Mouse (Mus musculus) heart, postnatal 25 days (tissue): Measurements from ENCODE around the gene Becn1. TPM values are rescaled to one million over a fixed set of nuclear protein-coding genes. Genes with fewer than 3 reads are reported as not detected.
A peak's percentile ranks its signal among the peaks of the same experiment; 100 is the strongest.

Experiments used
- DNase-seq: peaks from one replicate; pipeline ENCODE4 v3.0.0; 2022; ENCODE audit warnings: low spot score
- intact Hi-C: fragments of 180-260 bp; cut with DNase I; formaldehyde crosslinking; loops from one replicate; pipeline ENCODE4 v1.15.1; 2025
- total RNA-seq, 2 experiments: library from RNA; stranded (reverse); gene quantifications; 2 replicates each; pipeline ENCODE4 v1.2.3; 2021

The Becn1 gene
- total RNA-seq, 2 experiments from 2014 or later = 92.8 to 102 TPM

DNA sequence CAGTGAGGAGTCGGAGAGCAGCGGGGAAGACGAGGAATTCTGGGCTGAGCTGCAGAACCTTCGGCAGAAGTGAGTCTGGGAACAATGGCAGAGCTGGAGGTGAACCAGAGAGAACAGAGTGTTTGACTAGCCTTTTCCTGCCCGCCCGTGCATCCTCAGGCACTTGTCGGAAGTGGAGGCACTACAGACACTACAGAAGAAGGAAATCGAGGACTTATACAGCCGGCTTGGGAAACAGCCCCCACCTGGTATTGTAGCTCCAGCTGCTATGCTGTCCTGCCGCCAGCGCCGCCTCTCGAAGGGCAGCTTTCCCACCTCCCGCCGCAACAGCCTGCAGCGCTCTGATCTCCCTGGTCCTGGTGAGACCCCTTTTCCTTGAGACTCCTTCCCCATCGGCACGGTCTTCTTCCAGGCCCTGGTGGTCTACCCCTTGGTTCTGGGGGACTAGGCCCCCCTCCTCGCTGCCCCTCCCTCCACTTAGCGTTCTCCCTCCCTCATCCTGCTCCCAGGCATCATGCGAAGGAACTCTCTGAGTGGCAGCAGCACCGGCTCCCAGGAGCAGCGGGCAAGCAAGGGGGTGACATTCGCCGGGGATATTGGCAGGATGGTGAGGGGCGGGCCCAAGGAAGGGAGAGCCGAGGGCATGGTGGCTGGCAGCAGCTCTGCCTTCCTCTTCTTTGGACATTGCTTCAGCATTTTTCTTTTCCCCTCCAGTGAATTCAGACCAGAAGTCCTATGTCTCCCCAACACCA is 25.6 kb downstream of the Becn1 start:
- intact Hi-C loops = no loop called here
- no peak for DNase-seq

DNA sequence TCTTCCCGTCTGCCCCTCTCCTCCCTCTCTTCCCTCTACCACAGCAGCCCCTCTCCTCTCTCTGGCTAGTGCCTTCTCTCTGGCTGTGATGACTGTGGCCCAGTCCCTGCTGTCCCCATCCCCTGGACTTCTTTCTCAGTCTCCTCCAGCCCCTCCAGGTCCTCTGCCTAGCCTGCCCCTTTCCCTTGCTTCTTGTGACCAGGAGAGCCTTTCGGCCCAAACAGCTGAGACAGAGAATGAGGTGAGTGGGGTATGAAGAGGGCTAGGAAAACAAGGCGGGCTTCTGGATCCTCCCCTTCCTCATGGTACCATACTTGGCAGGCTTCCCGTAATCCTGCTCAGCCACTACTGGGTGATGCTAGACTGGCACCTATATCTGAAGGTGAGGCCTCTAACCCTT is 26.8 kb downstream of the Becn1 start:
- intact Hi-C loops = no loop called here
- no peak for DNase-seq

DNA sequence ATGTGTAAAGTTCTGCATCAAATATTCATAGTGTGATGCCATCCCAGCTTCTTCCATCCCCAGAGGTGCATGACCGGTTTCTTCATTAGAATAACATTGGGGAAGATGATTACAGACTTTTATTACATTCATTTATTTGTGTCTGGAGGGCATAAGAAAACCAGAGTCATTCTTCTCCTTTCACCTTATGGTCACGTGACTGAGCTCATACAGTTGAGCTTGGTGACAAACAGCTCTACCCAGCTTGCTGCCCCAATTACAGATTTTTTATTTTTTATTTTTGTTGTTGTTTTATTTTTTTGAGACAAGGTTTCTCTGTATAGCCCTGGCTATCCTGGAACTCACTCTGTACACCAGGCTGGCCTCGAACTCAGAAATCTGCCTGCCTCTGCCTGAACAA is 29.6 kb downstream of the Becn1 start:
- DNase-seq = no peak
- intact Hi-C loops = no loop called here

DNA sequence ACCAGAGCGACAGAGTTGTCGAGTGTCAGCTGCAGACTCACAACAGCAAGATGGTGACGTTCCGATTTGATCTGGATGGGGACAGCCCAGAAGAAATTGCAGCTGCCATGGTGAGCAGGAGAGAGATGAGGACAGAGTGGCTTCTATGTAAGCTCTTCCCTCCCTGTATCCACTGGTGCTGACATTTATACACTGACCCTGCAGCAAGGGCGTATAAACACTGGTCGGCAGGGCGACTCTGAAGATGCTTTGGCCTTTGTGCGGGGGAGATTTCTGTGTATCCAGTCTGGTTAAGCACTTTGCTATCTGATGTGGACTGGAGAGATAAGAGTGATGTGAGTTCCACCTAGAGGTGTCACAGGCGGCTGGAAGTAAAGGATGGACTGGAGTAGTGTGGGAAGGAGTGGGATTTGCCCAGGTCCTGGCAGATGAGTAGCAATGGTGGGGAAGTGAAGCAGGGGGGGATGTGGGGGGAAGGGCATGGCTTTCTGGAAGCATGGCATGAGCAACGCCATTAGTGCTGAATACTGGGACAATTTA is 32.4 kb downstream of the Becn1 start:
- intact Hi-C loops = no loop called here
- DNase-seq = no peak

DNA sequence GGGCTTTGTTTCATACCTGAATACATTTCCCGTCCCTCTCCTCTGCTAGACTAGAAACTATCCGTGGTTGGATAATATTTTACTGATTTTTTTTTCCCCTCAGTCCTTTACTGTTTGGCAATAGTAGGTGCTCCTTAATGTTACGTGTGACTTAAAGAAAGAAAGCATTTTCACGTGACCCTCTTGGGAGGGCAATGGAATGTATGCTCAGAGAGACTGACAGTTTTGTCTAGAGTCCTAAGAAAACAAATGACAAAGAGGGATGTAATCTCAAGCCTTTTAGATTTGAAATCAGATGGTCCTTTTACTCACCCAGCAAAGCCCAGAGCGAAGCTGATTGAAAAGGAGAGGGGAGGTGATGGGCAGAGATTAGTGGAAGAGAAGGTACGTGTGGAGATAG is 36.2 kb downstream of the Becn1 start:
- intact Hi-C loops = no loop called here
- DNase-seq = no peak

DNA sequence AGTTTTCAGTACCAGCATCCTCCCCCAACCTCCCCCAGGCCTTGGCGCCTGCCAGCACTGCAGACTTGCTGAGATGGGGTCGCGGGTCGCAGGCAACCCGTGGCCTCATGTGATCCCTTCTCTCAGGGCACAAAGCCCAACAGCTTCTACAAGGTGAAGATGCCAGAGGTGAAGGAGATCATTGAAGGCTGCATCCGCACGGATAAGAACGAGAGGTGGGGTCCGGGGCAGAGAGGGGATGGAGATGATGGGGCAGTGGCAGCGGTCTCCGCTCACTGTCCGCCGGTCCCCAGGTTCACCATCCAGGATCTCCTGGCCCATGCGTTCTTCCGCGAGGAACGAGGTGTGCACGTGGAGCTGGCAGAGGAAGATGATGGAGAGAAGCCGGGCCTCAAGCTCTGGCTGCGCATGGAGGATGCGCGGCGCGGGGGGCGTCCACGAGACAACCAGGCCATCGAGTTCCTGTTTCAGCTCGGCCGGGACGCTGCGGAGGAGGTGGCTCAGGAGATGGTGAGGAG is 37.1 kb downstream of the Becn1 start:
- intact Hi-C loops = no loop called here

DNA sequence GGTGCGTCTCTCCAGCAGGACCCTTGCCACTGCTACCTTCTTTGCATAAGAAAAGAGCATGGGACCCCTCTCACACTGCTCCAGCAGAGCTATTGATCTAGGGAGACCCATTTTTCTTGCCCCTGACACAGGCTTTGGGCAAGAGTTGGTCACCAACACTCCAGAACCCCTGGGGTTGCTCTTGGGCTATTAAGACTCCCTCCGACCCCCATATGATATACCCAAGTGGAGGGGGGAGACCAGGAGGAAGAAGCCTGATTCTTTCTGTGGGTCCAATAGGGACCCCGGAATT is 38.2 kb downstream of the Becn1 start:
- no peak for DNase-seq
- intact Hi-C loops = no loop called here

More for the DNA sequence above, 37.1 kb downstream of the Becn1 start:
- no peak for DNase-seq

DNA sequence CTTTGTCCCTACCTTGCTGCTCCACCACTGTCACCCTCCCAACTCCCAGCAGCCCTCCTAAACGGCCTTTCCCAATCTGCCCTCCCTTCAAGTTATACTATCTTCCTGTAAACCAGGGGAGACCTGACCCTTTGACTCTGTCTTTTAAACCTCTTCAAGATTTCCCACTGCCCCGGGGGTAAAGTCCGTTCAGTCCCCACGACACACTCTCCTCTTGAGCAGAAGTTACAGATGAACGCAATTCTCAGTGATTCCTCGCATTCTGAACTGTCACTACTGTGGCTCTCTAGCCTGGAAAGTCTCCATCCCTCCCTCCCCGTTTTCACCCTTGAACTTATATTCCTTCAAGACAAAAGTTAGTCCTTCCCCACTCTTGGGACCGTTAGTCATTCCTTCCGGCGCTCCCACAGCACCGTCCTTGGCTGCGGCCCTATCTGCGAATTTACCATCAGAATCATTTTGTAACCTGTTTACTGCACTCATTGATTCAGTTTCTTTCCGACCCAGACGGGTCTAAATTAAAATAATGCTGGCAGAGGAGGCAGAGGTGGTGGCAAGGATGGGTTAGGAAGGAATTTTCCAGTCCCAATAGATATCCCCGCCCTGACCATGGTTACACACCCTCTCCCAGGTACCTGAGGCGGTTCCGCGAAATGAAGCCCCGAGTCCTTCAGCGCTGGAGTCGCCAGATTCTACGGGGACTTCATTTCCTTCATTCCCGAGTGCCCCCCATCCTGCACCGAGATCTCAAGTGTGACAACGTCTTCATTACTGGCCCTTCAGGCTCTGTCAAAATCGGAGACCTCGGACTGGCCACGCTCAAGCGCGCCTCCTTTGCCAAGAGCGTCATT is 38.7 kb downstream of the Becn1 start:
- intact Hi-C loops = no loop called here

DNA sequence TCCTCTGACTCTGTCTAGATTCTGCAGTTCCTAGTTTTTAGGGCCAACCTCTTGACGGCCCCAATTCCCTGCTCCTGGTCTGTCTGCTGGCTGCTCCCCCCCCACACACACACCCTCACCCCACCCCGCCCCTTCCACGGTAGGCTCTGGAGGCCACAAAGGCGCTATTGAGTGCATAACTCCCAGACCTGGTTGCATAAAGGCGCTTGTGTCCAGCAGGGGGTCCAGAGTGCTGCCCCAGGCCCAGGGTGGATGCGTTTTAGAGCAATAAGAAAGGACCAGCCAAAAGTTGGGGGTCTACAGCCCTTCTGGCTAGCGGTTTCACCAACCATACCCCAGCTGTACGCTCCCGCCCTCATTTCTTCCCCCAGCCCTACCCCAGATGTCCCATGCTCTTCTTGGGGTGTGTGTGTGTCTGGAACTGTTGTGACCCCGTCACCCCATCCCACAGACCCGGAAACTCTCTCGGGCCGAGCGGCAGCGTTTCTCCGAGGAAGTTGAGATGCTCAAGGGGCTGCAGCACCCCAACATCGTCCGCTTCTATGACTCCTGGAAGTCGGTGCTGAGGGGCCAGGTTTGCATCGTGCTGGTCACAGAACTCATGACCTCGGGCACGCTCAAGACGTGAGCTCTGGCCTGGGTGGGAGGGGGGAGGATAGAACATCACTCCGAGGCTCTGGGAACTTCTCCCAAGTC is 39.7 kb downstream of the Becn1 start:
- DNase-seq = no peak
- intact Hi-C loops = no loop called here

More for the DNA sequence above, 38.7 kb downstream of the Becn1 start:
- DNase-seq = no peak

DNA sequence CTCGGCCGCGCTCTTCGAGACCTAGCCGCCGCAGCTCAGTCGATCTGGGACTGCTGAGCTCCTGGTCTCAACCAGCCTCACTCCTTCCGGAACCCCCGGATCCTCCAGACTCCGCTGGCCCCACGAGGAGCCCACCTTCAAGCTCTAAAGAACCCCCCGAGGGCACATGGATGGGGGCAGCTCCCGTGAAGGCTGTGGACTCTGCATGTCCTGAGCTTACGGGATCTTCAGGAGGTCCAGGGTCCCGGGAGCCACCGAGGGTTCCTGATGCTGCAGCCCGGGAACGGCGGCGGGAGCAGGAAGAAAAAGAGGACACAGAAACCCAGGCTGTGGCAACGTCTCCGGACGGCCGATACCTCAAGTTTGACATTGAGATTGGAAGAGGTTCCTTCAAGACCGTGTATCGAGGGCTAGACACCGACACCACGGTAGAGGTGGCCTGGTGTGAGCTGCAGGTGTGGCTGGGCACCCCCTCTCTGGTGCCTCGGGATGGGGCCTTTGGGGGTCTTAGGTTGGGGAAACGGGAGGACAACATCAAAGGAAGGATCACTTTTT is 41.2 kb downstream of the Becn1 start:
- DNase-seq = no peak
- intact Hi-C loops = loop anchor here (2.0 kb wide), 1 partner anchor 18 kb away; the partner anchor contains the start of genes Cntd1 and Coa3

DNA sequence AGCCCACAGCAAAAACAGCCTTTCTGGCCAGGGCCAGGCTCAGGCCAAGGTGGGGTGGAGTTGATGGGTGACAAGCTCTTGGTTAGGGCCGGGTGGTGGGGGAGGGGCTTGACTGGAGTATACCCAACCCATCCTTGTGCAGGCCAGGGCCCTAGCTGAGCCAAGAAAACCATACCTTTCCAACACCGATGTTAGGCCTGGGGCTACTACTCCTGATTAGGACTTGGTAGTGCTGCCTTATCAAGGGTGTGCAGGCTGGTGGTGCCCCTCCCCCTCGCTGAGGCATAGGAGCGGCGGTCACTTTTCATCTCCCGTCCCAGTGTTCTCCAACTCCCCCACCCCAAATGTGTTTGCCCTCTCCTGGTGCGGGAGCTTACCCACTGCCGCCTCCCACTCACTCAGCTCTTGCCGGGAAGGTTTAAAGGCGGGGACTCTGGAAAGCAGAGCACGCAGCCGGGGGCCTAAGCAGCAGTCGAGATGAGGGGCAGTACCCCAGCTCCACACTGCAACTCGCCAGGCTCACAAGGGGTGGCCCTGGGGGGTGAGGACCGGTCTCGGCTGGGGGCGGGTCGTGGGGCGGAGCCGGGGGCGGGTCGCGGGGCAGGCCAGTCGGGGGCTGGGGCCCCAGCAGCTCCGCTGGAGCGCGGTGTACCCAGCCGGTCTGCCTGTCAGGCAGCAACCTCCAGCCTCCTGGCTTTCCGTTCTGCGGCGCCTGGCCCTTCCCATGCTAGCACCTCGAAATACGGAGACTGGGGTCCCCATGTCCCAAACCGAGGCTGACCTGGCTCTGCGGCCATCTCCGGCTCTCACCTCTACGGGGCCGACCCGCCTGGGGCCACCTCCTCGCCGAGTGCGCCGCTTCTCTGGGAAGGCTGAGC is 41.9 kb downstream of the Becn1 start, which contains the start of gene Wnk4:
Gene Wnk4 (plus strand): TSS at position 620 of the 878 bp plus-strand sequence.
- DNase-seq = peak; percentile 52
- intact Hi-C loops = loop anchor here (2.0 kb wide), 1 partner anchor 19 kb away; the partner anchor contains the start of genes Cntd1 and Coa3

DNA sequence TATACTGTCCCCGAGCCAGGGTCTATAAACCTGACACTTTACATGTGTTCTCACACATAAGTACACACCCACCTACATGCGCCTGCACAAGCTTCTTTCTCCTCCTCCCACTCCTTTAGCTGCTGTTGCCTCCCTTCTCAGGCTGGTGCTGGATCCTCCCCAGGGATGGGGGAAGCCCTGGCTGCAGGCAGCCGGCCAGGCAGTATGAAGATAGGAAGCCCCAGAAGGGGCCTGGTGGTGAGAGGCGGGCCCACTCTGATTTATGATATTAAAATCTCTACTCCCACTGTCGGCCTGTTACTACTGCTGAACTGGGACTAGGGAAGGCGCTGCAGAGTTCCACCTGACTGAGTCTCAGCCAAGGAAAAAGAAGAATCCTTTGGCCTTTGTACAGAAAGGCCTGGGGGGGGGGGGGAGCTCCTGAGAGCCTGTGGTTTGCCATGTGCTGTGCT is 42.8 kb downstream of the Becn1 start:
- intact Hi-C loops = no loop called here
- no peak for DNase-seq

DNA sequence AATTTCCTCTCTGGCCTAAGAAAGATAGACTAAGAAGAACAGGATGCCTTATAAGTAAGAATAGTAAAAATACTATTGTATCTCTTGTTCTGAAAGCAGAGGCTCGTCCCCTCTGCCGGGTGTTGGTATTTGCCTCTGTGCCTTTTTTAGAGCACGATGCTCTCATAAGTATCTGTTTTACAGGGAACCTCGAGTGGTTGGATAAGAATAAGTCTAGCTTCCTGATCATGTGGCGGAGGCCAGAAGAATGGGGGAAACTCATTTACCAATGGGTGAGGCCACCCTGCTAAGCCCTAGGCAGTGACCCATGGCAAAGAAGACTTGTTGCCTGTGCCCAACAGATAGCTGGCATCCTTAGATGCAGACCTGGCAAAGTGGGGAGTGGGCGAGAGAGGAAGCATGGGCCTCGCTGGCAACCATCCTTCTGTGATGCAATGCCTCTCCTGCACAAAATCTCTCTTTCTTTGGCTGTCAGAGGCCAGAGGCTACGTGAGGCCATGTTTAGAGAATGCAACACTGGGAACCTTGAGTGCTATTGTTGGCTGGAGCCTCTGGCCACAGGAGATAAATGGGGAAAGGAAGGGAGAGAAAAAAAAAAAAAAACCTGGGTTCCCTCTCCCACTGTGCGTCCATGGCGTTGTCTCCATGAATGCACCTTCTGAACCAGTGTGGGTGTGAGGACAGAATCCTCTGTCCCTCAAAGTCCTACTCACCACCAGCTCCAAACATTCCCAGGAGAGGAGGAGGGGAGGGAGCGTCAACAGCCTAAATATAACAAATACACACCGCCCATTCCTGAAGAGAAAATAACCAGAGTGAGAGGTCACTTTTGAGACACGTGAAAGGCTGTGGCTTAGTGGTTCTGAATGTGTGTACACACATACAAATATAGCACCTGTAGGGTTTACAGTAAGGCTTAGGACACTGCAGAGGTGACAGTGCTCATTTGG is 46.0 kb downstream of the Becn1 start:
- intact Hi-C loops = no loop called here
- no peak for DNase-seq

DNA sequence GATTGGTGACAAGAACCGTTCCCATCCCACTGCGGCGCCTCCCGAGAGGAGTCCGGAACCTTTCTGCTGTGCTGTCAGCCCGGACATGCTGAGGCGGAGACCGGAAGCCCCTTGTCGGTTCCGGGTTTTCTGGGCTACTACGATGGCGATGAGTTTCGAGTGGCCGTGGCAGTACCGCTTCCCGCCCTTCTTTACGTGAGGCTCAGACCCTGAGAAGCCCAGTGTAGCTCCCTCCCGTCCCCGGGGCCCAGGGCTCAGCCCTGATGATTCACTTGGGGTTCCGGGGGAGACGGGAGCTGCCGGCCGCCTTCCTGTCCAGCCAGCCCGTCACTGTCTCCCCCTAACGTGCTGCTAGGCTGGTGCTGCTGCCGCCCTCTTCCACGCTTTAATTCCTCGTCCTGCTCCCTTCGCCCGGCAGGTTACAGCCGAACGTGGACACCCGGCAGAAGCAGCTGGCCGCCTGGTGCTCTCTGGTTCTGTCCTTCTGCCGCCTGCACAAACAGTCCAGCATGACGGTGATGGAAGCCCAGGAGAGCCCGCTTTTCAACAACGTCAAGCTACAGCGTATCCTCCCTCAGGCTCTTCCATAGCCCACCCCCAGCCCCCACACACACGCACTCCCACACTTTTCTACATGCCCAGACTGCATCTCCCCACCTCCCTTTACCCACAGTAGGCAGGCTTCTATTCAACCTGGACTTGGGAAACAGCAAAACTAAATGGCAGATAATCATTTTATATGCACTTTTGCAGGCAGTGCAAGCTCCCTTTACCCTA is 48.3 kb downstream of the Becn1 start, which contains the start of gene Vps25:
Gene Vps25 (plus strand): TSS at position 95 of the 777 bp plus-strand sequence.
- peak; percentile 72 for DNase-seq
- intact Hi-C loops = loop anchor here (2.0 to 5.0 kb wide), 2 partner anchors 47 to 166 kb away; partner anchors contain the start of gene Mlx

DNA sequence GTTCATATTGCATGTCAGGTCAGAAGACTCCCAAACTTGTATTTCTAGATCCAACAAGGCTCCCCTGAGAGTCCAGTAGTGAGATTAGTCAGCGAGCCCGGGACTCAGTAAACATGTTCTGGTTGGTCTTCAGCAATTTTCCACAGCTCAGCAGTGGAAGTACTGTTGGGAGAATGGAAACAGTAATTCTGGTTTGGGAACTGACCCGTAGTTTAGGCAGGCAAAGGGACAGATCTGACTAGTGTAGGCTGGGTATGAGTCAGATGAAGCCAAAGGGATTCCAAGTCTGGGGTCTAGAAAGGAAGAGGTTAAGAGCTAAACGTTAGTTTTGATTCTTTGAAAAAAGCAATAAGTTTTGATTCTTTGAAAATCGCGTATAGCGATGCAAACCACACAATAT is 49.1 kb downstream of the Becn1 start:
- intact Hi-C loops = loop anchor here (2.0 to 5.0 kb wide), 2 partner anchors 48 to 166 kb away; partner anchors contain the start of gene Mlx
- DNase-seq = no peak

DNA sequence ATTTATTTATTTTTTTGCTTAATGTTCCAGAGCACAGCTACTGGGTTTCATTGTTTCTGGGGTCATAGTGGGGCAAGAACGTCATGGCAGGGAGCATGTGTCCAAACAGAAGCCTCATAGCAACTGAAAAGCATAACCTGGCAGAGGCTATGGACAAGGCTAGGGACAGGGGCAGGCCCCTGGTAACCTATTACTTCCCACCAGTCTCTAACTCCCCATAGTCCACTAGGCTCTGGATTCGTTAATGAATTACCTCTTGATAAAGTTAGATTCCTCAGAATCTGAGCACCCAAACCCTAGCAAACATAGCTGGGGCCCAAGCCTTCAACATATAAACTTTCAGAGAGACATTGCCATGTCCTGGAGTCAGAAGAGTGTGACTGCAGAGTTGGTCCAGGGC is 51.1 kb downstream of the Becn1 start:
- no peak for DNase-seq
- intact Hi-C loops = loop anchor here (5.0 kb wide), 1 partner anchor 164 kb away; the partner anchor contains the start of gene Mlx
